Mouse (Mus musculus) hindbrain, postnatal 0 days (tissue): Measurements from ENCODE around the gene Shisa7. TPM values are rescaled to one million over a fixed set of nuclear protein-coding genes. Genes with fewer than 3 reads are reported as not detected.
"Not testable (repeated sequence)": the region's sequence is repeated elsewhere in the genome, so short reads cannot be mapped to it uniquely, and the experiment has no call there.

Experiments
- ATAC-seq: fragments of 200-750 bp; cut with Nextera tagmentation; 2 replicates; pipeline ENCODE4 v1.8.0; 2017; ENCODE audit warnings: mild to moderate bottlenecking, moderate TSS enrichment, moderate library complexity
- DNase-seq: peaks from one replicate; pipeline ENCODE4 v3.0.0-alpha.2; 2015; ENCODE audit warnings: low spot score
- H3K27ac ChIP-seq: fragments of 300-500 bp; sonication (generic); 2 replicates; pipeline ENCODE4 v1.5.1; 2014; ENCODE audit warnings: mild to moderate bottlenecking
- H3K27me3 ChIP-seq: fragments of 300-500 bp; sonication (generic); 2 replicates; pipeline ENCODE4 v1.6.1; 2014; ENCODE audit warnings: low read length, mixed read lengths; ENCODE audit not compliant: insufficient read depth
- H3K36me3 ChIP-seq: fragments of 300-500 bp; sonication (generic); 2 replicates; pipeline ENCODE4 v1.6.1; 2014; ENCODE audit warnings: low read length, mixed read lengths; ENCODE audit not compliant: insufficient read depth
- H3K4me1 ChIP-seq: fragments of 300-500 bp; sonication (generic); 2 replicates; pipeline ENCODE4 v1.6.1; 2014; ENCODE audit warnings: antibody characterized with exemption, low read length, mixed read lengths; ENCODE audit not compliant: insufficient read depth
- H3K4me2 ChIP-seq: fragments of 300-500 bp; sonication (generic); 2 replicates; pipeline ENCODE4 v1.6.1; 2014; ENCODE audit warnings: low read depth, mild to moderate bottlenecking, low read length, moderate library complexity, mixed read lengths
- H3K4me3 ChIP-seq: fragments of 300-500 bp; sonication (generic); 2 replicates; pipeline ENCODE4 v1.5.1; 2014; ENCODE audit warnings: low read length
- H3K9ac ChIP-seq: fragments of 300-500 bp; sonication (generic); replicated peaks from 2 replicates; pipeline ENCODE4 v1.6.1; 2014; ENCODE audit warnings: mild to moderate bottlenecking, low read length, moderate library complexity, mixed read lengths
- H3K9me3 ChIP-seq: fragments of 300-500 bp; sonication (generic); 2 replicates; pipeline ENCODE4 v1.6.1; 2016; ENCODE audit warnings: low read length, mixed read lengths
- CTCF ChIP-seq: IDR thresholded peaks from 2 replicates; pipeline ENCODE4 v1.5.1; 2016; ENCODE audit warnings: antibody characterized with exemption, control low read depth, low read depth
- WGBS: fragments of 180-500 bp; shearing (Covaris S2); extraction: QIAGEN DNeasy Blood & Tissue Kit; methylation state at CpG from one replicate; pipeline ENCODE4 v1.1.7; 2014; 5-methylcytosine and 5-hydroxymethylcytosine counted together
- polyA plus RNA-seq: library from polyadenylated mRNA; unstranded; fragments of >200 nt; fragmentation: Nextera tagmentation; extraction: Ambion mirVana; gene quantifications from 2 replicates; pipeline ENCODE4 v1.2.1, GENCODE M21; 2015
- total RNA-seq: library from RNA; depleted of rRNA; stranded (reverse); fragments of >200 nt; gene quantifications from 2 replicates; pipeline ENCODE4 v1.2.3, GENCODE M21; 2014

Gene Shisa7
- total and polyA plus RNA-seq, 2 experiments from 2014 or later, result 6.9 to 46.3 TPM

- H3K9ac ChIP-seq, result peak overlapping the region; percentile 65
- peak overlapping the region; percentile 76 for H3K4me2 ChIP-seq
- no peaks in the 10 kb centered on the region for H3K27me3 ChIP-seq
- H3K27ac ChIP-seq, result peak overlapping the region; percentile 78
- ATAC-seq (no peak), DNase-seq (no peak)
- no peak for TF ChIP-seq CTCF
- H3K36me3 ChIP-seq, result no peaks in the 10 kb centered on the region
- H3K4me3 ChIP-seq, result peak overlapping the region; percentile 55
- 7% methylated on average over 33 of the region's 34 CpGs for WGBS
- peaks cover 3% of the 10 kb centered on the region; the same call in 1 of the 2 replicates for H3K4me1 ChIP-seq
- H3K9me3 ChIP-seq, result no peaks in the 10 kb centered on the region
These were observed 8.7 kb downstream of the Shisa7 start for GRCm38 (mm10) chr7:4835631-4836327.

DNA sequence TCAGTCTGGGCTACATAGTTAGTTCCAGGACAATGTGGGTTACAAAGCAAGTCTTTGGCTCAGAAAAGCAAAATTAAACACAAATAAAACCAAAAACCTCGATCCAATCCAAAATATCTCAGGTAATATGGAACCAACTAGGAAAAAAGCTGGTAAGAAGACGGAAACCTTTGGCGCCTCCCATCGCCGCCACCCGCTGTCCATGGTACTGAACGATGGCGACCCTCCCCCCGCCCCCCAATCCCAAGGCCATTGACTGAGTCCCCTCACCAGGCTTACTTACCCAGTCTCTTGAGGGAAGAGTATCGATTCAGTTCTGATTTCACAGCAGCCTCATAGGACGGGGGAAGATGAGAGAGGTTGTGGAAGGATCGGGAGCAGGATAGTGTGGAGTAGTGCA lies 14.0 kb downstream of the Shisa7 start:
- no peak for TF ChIP-seq CTCF
- ATAC-seq (no peak), DNase-seq (no peak)
- H3K4me3 ChIP-seq, result no peak overlapping the region
- H3K27ac ChIP-seq, result no peak overlapping the region
- H3K4me2 ChIP-seq, result no peak overlapping the region
- H3K9ac ChIP-seq, result no peak overlapping the region
- no peaks in the 10 kb centered on the region for H3K4me1 ChIP-seq
- no peaks in the 10 kb centered on the region for H3K27me3 ChIP-seq
- WGBS, result 16% methylated on average over 12 of the region's 12 CpGs
- H3K9me3 ChIP-seq, result no peaks in the 10 kb centered on the region
- H3K36me3 ChIP-seq, result no peaks in the 10 kb centered on the region

DNA sequence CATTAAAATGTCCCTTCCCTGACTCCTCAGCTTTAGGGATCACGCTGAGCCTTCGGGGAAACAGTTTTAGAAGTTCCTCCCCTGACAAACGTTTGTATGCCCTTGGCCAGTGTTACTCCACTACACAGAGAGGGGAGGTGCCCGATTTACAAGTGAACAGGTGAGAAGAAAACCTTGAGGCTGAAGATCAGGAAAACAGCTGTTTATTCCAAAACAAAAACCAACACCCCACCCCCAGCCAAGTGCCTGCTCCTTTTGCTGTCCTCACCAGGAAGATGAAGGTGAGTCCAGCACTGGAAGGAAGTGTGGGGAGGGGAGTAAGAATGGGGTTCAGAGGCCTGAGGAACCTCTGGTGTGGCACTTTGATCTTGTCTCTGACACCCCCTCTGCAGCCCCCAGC lies 19.1 kb downstream of the Shisa7 start:
- H3K9ac ChIP-seq, result no peak overlapping the region
- H3K9me3 ChIP-seq, result no peaks in the 10 kb centered on the region
- no peak overlapping the region for H3K4me2 ChIP-seq
- no peak overlapping the region for H3K27ac ChIP-seq
- H3K4me3 ChIP-seq, result no peak overlapping the region
- no peaks in the 10 kb centered on the region for H3K4me1 ChIP-seq
- H3K27me3 ChIP-seq, result no peaks in the 10 kb centered on the region
- DNase-seq (no peak), ATAC-seq (no peak)
- 54% methylated on average over 4 of the region's 4 CpGs for WGBS
- no peaks in the 10 kb centered on the region for H3K36me3 ChIP-seq
- TF ChIP-seq CTCF, result no peak

- Histone ChIP-seq H3K27me3 (no peaks in the 10 kb centered on the region), H3K4me3 (no peak overlapping the region), H3K9me3 (no peaks in the 10 kb centered on the region), H3K4me1 (no peaks in the 10 kb centered on the region), H3K36me3 (no peaks in the 10 kb centered on the region), H3K4me2 (no peak overlapping the region), H3K27ac (peak overlapping the region; percentile 69), H3K9ac (no peak overlapping the region)
- ATAC-seq (no peak; the same call in 1 of the 2 replicates), DNase-seq (no peak)
- TF ChIP-seq CTCF, result no peak
- WGBS, result 73% methylated on average over 6 of the region's 6 CpGs
These were observed 22.2 kb downstream of the Shisa7 start for GRCm38 (mm10) chr7:4822162-4822907.

GRCm38 (mm10) chr7:4821690-4822089 lies 22.8 kb downstream of the Shisa7 start:
- peak; percentile 26 for DNase-seq

GRCm38 (mm10) chr7:4820925-4821324 lies 23.6 kb downstream of the Shisa7 start:
- 93% methylated on average over 7 of the region's 7 CpGs for WGBS
- DNase-seq, ATAC-seq, H3K9ac ChIP-seq, H3K4me2 ChIP-seq, H3K27ac ChIP-seq, H3K4me1 ChIP-seq, H3K36me3 ChIP-seq, H3K27me3 ChIP-seq, H3K9me3 ChIP-seq, H3K4me3 ChIP-seq: not testable (repeated sequence)

More at GRCm38 (mm10) chr7:4821690-4822089, 22.8 kb downstream of the Shisa7 start:
- Histone ChIP-seq H3K4me2 (no peak overlapping the region), H3K36me3 (no peaks in the 10 kb centered on the region), H3K27me3 (no peaks in the 10 kb centered on the region), H3K4me3 (no peak overlapping the region), H3K27ac (peak overlapping the region; percentile 69; the same call in 1 of the 2 replicates), H3K9ac (no peak overlapping the region), H3K4me1 (no peaks in the 10 kb centered on the region), H3K9me3 (no peaks in the 10 kb centered on the region)
- peak; percentile 69; the same call in 1 of the 2 replicates for ATAC-seq
- no peak for TF ChIP-seq CTCF
- 72% methylated on average over 4 of the region's 4 CpGs for WGBS

- no peak for TF ChIP-seq CTCF
- no peaks in the 10 kb centered on the region for H3K36me3 ChIP-seq
- H3K27ac ChIP-seq, result no peak overlapping the region
- H3K9me3 ChIP-seq, result no peaks in the 10 kb centered on the region
- H3K9ac ChIP-seq, result no peak overlapping the region
- no peaks in the 10 kb centered on the region for H3K27me3 ChIP-seq
- no peak overlapping the region for H3K4me3 ChIP-seq
- H3K4me1 ChIP-seq, result peaks cover 5% of the 10 kb centered on the region
- H3K4me2 ChIP-seq, result no peak overlapping the region
- ATAC-seq, result no peak
- DNase-seq, result no peak
These were observed 27.9 kb downstream of the Shisa7 start for GRCm38 (mm10) chr7:4816559-4816958.
